Mouse (Mus musculus): ENCODE measurements around the gene Gm2035. TPM values are rescaled to one million over a fixed set of nuclear protein-coding genes. Genes with fewer than 3 reads are reported as not detected.

Gene Gm2035
- not detected for polyA plus RNA-seq (2014; fragmentation: Illumina TruSeq; extraction: RNeasy Lipid Tissue Mini Kit (QIAGEN cat#74804); ENCODE audit: low read depth, low replicate concordance)

GRCm38 (mm10) chr12:87919721-87920120 is at the start of gene Gm2035:
Gene Gm2035, minus strand, starts transcription at chr12:87919857.

GRCm38 (mm10) chr12:87953780-87954179 is 34.1 kb upstream of the Gm2035 start, which contains the start of gene Gm2042:
Gene Gm2042, plus strand, starts transcription at chr12:87954080.

DNA sequence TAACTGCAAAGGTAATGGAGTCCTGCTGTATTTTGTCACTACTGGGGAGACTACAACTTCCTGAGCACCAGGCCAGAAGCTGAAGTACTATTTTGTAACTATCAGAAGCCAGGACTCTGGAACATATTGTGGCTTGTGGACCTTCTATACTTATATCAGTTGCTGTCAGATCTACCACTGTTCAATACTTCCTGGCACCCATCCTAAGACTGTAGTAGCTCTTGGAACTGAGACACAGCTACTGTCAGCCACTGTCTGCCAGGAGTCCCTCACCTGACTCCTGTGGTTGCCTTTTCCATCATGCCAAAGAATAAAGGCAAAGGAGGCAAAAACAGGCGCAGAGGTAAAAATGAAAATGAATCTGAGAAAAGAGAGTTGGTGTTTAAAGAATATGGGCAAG is 24.6 kb downstream of the Gm2035 start, which contains the start of gene Gm2022:
Gene Gm2022, plus strand, starts transcription at position 301 of the 400 bp plus-strand sequence.

GRCm38 (mm10) chr12:87873772-87874171 is 45.9 kb downstream of the Gm2035 start, which contains the start of gene Gm2016:
Gene Gm2016, plus strand, starts transcription at chr12:87874072.

Other genes starting within 250 kb of the Gm2035 start
- gene Gm21319, start 144.1 kb downstream of the Gm2035 start, polyA plus RNA-seq (2014; fragmentation: Illumina TruSeq; extraction: RNeasy Lipid Tissue Mini Kit (QIAGEN cat#74804); ENCODE audit: low read depth, low replicate concordance) = not detected
- gene Gm21936, start 124.3 kb downstream of the Gm2035 start, polyA plus RNA-seq (2014; fragmentation: Illumina TruSeq; extraction: RNeasy Lipid Tissue Mini Kit (QIAGEN cat#74804); ENCODE audit: low read depth, low replicate concordance) = not detected
- gene BB287469, start 103.3 kb downstream of the Gm2035 start, polyA plus RNA-seq (2014; fragmentation: Illumina TruSeq; extraction: RNeasy Lipid Tissue Mini Kit (QIAGEN cat#74804); ENCODE audit: low read depth, low replicate concordance) = not detected
- gene Gm2001, start 77.5 kb downstream of the Gm2035 start, polyA plus RNA-seq (2014; fragmentation: Illumina TruSeq; extraction: RNeasy Lipid Tissue Mini Kit (QIAGEN cat#74804); ENCODE audit: low read depth, low replicate concordance) = not detected
- not detected for gene Gm2016, start 45.8 kb downstream of the Gm2035 start, polyA plus RNA-seq (2014; fragmentation: Illumina TruSeq; extraction: RNeasy Lipid Tissue Mini Kit (QIAGEN cat#74804); ENCODE audit: low read depth, low replicate concordance)
- gene Gm2022, start 24.5 kb downstream of the Gm2035 start, polyA plus RNA-seq (2014; fragmentation: Illumina TruSeq; extraction: RNeasy Lipid Tissue Mini Kit (QIAGEN cat#74804); ENCODE audit: low read depth, low replicate concordance) = not detected
- gene Gm2042, start 34.2 kb upstream of the Gm2035 start, polyA plus RNA-seq (2014; fragmentation: Illumina TruSeq; extraction: RNeasy Lipid Tissue Mini Kit (QIAGEN cat#74804); ENCODE audit: low read depth, low replicate concordance) = not detected
- gene Gm2075, start 92.0 kb upstream of the Gm2035 start, polyA plus RNA-seq (2014; fragmentation: Illumina TruSeq; extraction: RNeasy Lipid Tissue Mini Kit (QIAGEN cat#74804); ENCODE audit: low read depth, low replicate concordance) = not detected
- not detected for gene Gm6803, start 98.9 kb upstream of the Gm2035 start, polyA plus RNA-seq (2014; fragmentation: Illumina TruSeq; extraction: RNeasy Lipid Tissue Mini Kit (QIAGEN cat#74804); ENCODE audit: low read depth, low replicate concordance)
- not detected for gene Gm2056, start 107.1 kb upstream of the Gm2035 start, polyA plus RNA-seq (2014; fragmentation: Illumina TruSeq; extraction: RNeasy Lipid Tissue Mini Kit (QIAGEN cat#74804); ENCODE audit: low read depth, low replicate concordance)
- not detected for gene Gm16368, start 163.8 kb upstream of the Gm2035 start, polyA plus RNA-seq (2014; fragmentation: Illumina TruSeq; extraction: RNeasy Lipid Tissue Mini Kit (QIAGEN cat#74804); ENCODE audit: low read depth, low replicate concordance)

All from adrenal gland, adult 10 weeks (tissue).